Mouse (Mus musculus) CH12.LX (cell line): ENCODE results near the gene Cnbp. TPM values are rescaled to one million over a fixed set of nuclear protein-coding genes. Genes with fewer than 3 reads are reported as not detected.

ENCODE experiments used
- DNase-seq: peaks from one replicate; pipeline ENCODE4 v3.0.0-alpha.2; 2013; ENCODE audit errors: extremely low read depth
- H3K27ac ChIP-seq: 2 replicates; pipeline ENCODE4 v1.5.1; 2012; ENCODE audit warnings: low read depth, mild to moderate bottlenecking, control low read depth, moderate library complexity; ENCODE audit not compliant: insufficient read depth
- H3K27me3 ChIP-seq: replicated peaks from 2 replicates; pipeline ENCODE3; 2012; ENCODE audit warnings: inconsistent platforms
- H3K36me3 ChIP-seq, 2 experiments: replicated peaks in 1 of 2; 2 replicates each; pipeline versions ENCODE3 to v1.6.1; 2012; ENCODE audit warnings: inconsistent platforms in 1 of 2, low read length in 1 of 2, mild to moderate bottlenecking in 1 of 2, mixed read lengths in 1 of 2, moderate library complexity in 1 of 2; ENCODE audit not compliant: control insufficient read depth in 1 of 2, insufficient read depth in 1 of 2
- H3K4me1 ChIP-seq, 2 experiments: 2 replicates each; pipeline ENCODE4 v1.6.1; 2012; ENCODE audit warnings: inconsistent platforms in 1 of 2, moderate library complexity in 1 of 2; ENCODE audit not compliant: insufficient read depth in 2 of 2, control insufficient read depth in 1 of 2
- H3K4me2 ChIP-seq: 2 replicates; pipeline ENCODE4 v1.6.1; 2012; ENCODE audit warnings: low read depth, mild to moderate bottlenecking, control low read depth; ENCODE audit not compliant: poor library complexity, insufficient read depth, severe bottlenecking
- H3K4me3 ChIP-seq, 3 experiments: fragments of 150-350 bp in 1 of 3; sonication (generic) in 1 of 3; replicated peaks in 1 of 3; 2 replicates each; pipeline versions ENCODE3 to v1.5.1; 2011 to 2012; ENCODE audit warnings: low read depth in 2 of 3, low read length in 2 of 3, mild to moderate bottlenecking in 2 of 3, moderate library complexity in 2 of 3, control low read depth in 1 of 3, improper control_type of control experiment in 1 of 3, inconsistent platforms in 1 of 3, mixed read lengths in 1 of 3; ENCODE audit not compliant: poor library complexity in 1 of 3
- H3K79me2 ChIP-seq: replicated peaks from 2 replicates; pipeline ENCODE4 v1.6.1; 2012; ENCODE audit warnings: mild to moderate bottlenecking, moderate library complexity; ENCODE audit not compliant: control insufficient read depth, poor library complexity, insufficient read depth, severe bottlenecking; ENCODE audit errors: extremely low read depth
- H3K9ac ChIP-seq: 2 replicates; pipeline ENCODE4 v1.6.1; 2012; ENCODE audit warnings: low read depth, mild to moderate bottlenecking, control low read depth, moderate library complexity; ENCODE audit not compliant: insufficient read depth
- H3K9me3 ChIP-seq: replicated peaks from 2 replicates; pipeline ENCODE3; 2012; ENCODE audit warnings: low read length, inconsistent platforms, mixed read lengths
- CHD1 ChIP-seq: IDR thresholded peaks from 2 replicates; pipeline ENCODE4 v1.6.1; 2012; ENCODE audit warnings: low read depth, low read length, improper control_type of control experiment, inconsistent platforms
- CHD2 ChIP-seq: IDR thresholded peaks from 2 replicates; pipeline ENCODE4 v1.6.1; 2011; ENCODE audit warnings: low read length, improper control_type of control experiment
- CTCF ChIP-seq, 2 experiments: IDR thresholded peaks in 1 of 2; conservative IDR thresholded peaks in 1 of 2; 2 replicates each; pipeline ENCODE4 v1.5.1; 2011 to 2012; ENCODE audit warnings: low read depth in 2 of 2, low read length in 2 of 2, improper control_type of control experiment in 1 of 2, inconsistent platforms in 1 of 2, mild to moderate bottlenecking in 1 of 2, moderate library complexity in 1 of 2
- IRF4 ChIP-seq: IDR thresholded peaks from 2 replicates; pipeline ENCODE4 v1.6.1; 2014; ENCODE audit warnings: low read depth, mild to moderate bottlenecking, inconsistent platforms, low read length, improper control_type of control experiment
- JUN ChIP-seq: IDR thresholded peaks from 2 replicates; pipeline ENCODE4 v1.6.1; 2011; ENCODE audit warnings: low read depth, mild to moderate bottlenecking, low read length, improper control_type of control experiment, moderate library complexity; ENCODE audit not compliant: insufficient read depth
- JUND ChIP-seq: conservative IDR thresholded peaks from 2 replicates; pipeline ENCODE4 v1.6.1; 2011; ENCODE audit warnings: low read depth, low read length, improper control_type of control experiment
- KAT2A ChIP-seq: IDR thresholded peaks from 2 replicates; pipeline ENCODE4 v1.6.1; 2012; ENCODE audit warnings: low read length, improper control_type of control experiment, inconsistent platforms; ENCODE audit not compliant: insufficient replicate concordance
- MAZ ChIP-seq: IDR thresholded peaks from 2 replicates; pipeline ENCODE4 v1.6.1; 2012; ENCODE audit warnings: low read depth, mild to moderate bottlenecking, inconsistent platforms, low read length, improper control_type of control experiment, moderate library complexity
- MEF2A ChIP-seq: IDR thresholded peaks from 2 replicates; pipeline ENCODE4 v1.6.1; 2014; ENCODE audit warnings: low read depth, mild to moderate bottlenecking, inconsistent platforms, low read length, improper control_type of control experiment, borderline replicate concordance
- NELFE ChIP-seq: IDR thresholded peaks from 2 replicates; pipeline ENCODE4 v1.6.1; 2011; ENCODE audit warnings: low read depth, low read length, improper control_type of control experiment
- NRF1 ChIP-seq: IDR thresholded peaks from 2 replicates; pipeline ENCODE4 v1.6.1; 2014; ENCODE audit warnings: low read depth, mild to moderate bottlenecking, inconsistent platforms, low read length, improper control_type of control experiment, moderate library complexity
- POLR2AphosphoS2 ChIP-seq: IDR thresholded peaks from 2 replicates; pipeline ENCODE4 v1.6.1; 2011; ENCODE audit warnings: low read depth, low read length, improper control_type of control experiment
- RAD21 ChIP-seq: IDR thresholded peaks from 2 replicates; pipeline ENCODE4 v1.6.1; 2011; ENCODE audit warnings: low read depth, mild to moderate bottlenecking, low read length, improper control_type of control experiment, moderate library complexity
- RCOR1 ChIP-seq: conservative IDR thresholded peaks from 2 replicates; pipeline ENCODE4 v1.6.1; 2012; ENCODE audit warnings: low read depth, mild to moderate bottlenecking, inconsistent platforms, low read length, improper control_type of control experiment
- USF1 ChIP-seq: IDR thresholded peaks from 2 replicates; pipeline ENCODE4 v1.6.1; 2014; ENCODE audit warnings: low read depth, mild to moderate bottlenecking, inconsistent platforms, low read length, improper control_type of control experiment
- ZC3H11A ChIP-seq: IDR thresholded peaks from 2 replicates; pipeline ENCODE4 v1.6.1; 2012; ENCODE audit warnings: low read depth, mild to moderate bottlenecking, inconsistent platforms, low read length, improper control_type of control experiment
- ZKSCAN1 ChIP-seq: IDR thresholded peaks from 2 replicates; pipeline ENCODE4 v1.6.1; 2012; ENCODE audit warnings: low read depth, inconsistent platforms, low read length, improper control_type of control experiment, borderline replicate concordance
- ZNF384 ChIP-seq: IDR thresholded peaks from 2 replicates; pipeline ENCODE4 v1.6.1; 2012; ENCODE audit warnings: low read depth, low read length, improper control_type of control experiment, inconsistent platforms
- dilution Hi-C: fragments of 300-500 bp; cut with MboI; formaldehyde crosslinking; loops from 2 replicates; pipeline ENCODE4 v1.14.3; 2020; ENCODE audit warnings: low sequenced_read_pairs; ENCODE audit not compliant: extremely low pct_unique_long_range_greater_than_20kb, extremely low pct_ligation_motif_present
- in situ Hi-C: fragments of 300-500 bp; cut with MboI; formaldehyde crosslinking; loops from 3 replicates; pipeline ENCODE4 v1.14.3; 2019; ENCODE audit warnings: low sequenced_read_pairs, low pct_ligation_motif_present, low pct_unique_long_range_greater_than_20kb, mixed read lengths
- polyA plus RNA-seq: library from polyadenylated mRNA; unstranded; fragments of >175 nt; gene quantifications from 2 replicates; pipeline ENCODE4 v1.2.1, GENCODE M21; 2012; ENCODE audit warnings: low read depth; ENCODE audit not compliant: insufficient read length
- total RNA-seq, 2 experiments: library from RNA; depleted of rRNA; stranded (reverse); fragments of 300-350 nt in 1 of 2; fragments of >200 nt in 1 of 2; gene quantifications; 2 replicates each; pipeline ENCODE4 v1.2.3; 2012 to 2014

The Cnbp gene
- total and polyA plus RNA-seq, 3 experiments = 558 to 838 (median 649) TPM

DNA sequence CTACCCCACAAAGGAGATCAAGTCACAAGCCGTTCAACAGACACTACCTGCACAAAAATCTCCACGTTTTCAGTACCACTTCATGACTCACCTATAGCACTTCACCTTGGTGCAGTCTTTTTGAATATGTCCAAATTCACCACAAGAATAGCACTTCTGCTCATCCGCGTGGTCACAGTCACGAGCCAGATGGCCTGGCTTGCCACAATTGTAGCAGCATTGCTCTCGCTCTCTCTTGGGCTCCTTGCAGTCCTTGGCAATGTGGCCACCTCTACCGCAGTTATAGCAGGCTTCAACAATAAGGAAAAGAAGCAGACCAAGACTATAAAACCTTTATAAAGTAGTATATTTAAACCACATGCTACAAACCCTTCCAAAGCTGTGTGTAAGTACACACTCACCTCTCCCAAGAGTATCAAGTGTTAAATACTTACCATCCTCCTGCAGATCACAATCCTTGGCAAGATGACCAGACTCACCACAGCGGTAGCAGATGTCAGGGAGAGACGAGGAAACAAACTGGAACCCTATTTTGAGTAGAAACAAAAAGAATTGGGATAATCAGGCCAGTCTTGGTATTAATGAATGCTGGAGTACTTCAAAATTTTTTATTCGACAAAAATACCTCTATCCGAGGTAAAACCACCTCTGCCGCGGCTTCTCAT, 5.7 kb downstream of the Cnbp start:
- peaks cover 3 to 71% of the 10 kb centered on the region in 2 experiments; a peak in 3 of 4 replicates for H3K4me1 ChIP-seq
- H3K79me2 ChIP-seq = peaks cover 72% of the 10 kb centered on the region
- DNase-seq = no peak

DNA sequence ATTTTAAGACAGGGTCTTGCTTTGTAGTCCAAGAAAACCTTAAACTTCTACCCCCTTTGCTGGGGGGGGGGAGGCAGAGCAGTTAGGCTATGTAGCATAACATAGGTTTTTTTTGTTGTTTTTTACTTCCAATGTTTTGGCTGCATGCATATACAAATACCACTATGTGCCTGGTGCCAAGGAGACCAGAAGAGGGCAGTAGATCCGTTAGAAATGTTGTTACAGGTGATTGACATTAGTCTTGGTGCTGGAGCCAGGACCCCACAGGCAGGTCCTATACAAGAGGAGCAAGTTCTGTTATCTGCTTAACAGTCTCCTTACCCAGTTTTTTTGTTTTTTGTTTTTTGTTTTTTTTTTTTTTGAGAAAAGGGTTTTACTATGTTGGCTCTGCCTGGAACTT, 8.7 kb downstream of the Cnbp start:
- Histone ChIP-seq H3K9me3 (no peaks in the 10 kb centered on the region), H3K27me3 (no peaks in the 10 kb centered on the region), H3K4me2 (no peak overlapping the region), H3K36me3 (peaks cover 38 to 63% of the 10 kb centered on the region in 2 experiments)
- in situ Hi-C loops = no loop called here
- no peak for TF ChIP-seq CTCF (conservative IDR thresholded peaks at IDR 0.05 in 1 of 2, IDR thresholded peaks at IDR 0.05 in 1 of 2; ENCODE audit: low read depth in 2 of 2, low read length in 2 of 2)
- TF ChIP-seq, all 38 proteins: peak for 0
- Histone ChIP-seq H3K9ac (no peak overlapping the region), H3K27ac (no peak overlapping the region), H3K4me1 (peaks cover 5 to 67% of the 10 kb centered on the region in 2 experiments; a peak in 3 of 4 replicates), H3K4me3 (no peak overlapping the region), H3K79me2 (peaks cover 56% of the 10 kb centered on the region)
- DNase-seq = peak; percentile 41
- dilution Hi-C loops = no loop called here

More for the DNA sequence above, 5.7 kb downstream of the Cnbp start:
- H3K9me3 ChIP-seq = no peaks in the 10 kb centered on the region
- H3K27me3 ChIP-seq = no peaks in the 10 kb centered on the region
- H3K4me3 ChIP-seq = no peak overlapping the region
- no peak for TF ChIP-seq POLR2AphosphoS2
- no peak for TF ChIP-seq ZNF384
- no peak for TF ChIP-seq NELFE
- TF ChIP-seq USF1 = no peak
- no peak for TF ChIP-seq IRF4
- no peak for TF ChIP-seq CHD1
- TF ChIP-seq RCOR1 = no peak
- TF ChIP-seq RAD21 = no peak
- TF ChIP-seq ZKSCAN1 = no peak
- TF ChIP-seq MAZ = no peak
- TF ChIP-seq JUN = no peak
- no peak for TF ChIP-seq CHD2
- TF ChIP-seq ZC3H11A = no peak
- TF ChIP-seq JUND = no peak
- TF ChIP-seq NRF1 = no peak
- TF ChIP-seq KAT2A = no peak
- TF ChIP-seq MEF2A = no peak
- peaks cover 50 to 81% of the 10 kb centered on the region in 2 experiments for H3K36me3 ChIP-seq
- no peak overlapping the region for H3K4me2 ChIP-seq
- H3K9ac ChIP-seq = no peak overlapping the region
- no peak overlapping the region for H3K27ac ChIP-seq
- dilution Hi-C loops (no loop called here), in situ Hi-C loops (no loop called here)
